Mouse (Mus musculus) ovary, postnatal 14 days (tissue): Measurements from ENCODE around the gene Klra9.
"Not testable (repeated sequence)": the region's sequence is repeated elsewhere in the genome, so short reads cannot be mapped to it uniquely, and the experiment has no call there.

ENCODE experiments used
- DNase-seq: peaks from one replicate; pipeline ENCODE4 v3.0.0; 2022; ENCODE audit warnings: low spot score

Klra9 gene

DNA sequence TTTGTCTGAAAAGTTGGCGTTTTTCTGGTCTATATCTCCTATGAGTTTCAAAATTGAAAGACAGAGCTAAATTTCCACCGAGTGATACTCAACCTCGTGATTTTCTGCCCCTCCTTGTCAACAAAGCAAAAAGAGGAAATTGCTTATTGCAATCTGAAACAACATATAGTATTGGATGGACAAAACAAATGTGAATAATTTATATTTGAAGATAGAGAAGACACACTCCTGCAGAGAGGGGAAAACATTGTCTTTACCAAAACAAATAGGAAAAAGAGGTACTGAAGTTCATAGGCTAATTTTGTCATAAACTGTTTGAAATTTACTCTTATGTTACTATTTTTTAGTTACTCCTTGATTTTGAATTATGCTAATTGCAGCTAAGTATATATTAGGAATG lies at the start of gene Klra9:
TSS of gene Klra9 (minus strand) at position 101 of the 400 bp plus-strand sequence.
- not testable (repeated sequence) for DNase-seq

DNA sequence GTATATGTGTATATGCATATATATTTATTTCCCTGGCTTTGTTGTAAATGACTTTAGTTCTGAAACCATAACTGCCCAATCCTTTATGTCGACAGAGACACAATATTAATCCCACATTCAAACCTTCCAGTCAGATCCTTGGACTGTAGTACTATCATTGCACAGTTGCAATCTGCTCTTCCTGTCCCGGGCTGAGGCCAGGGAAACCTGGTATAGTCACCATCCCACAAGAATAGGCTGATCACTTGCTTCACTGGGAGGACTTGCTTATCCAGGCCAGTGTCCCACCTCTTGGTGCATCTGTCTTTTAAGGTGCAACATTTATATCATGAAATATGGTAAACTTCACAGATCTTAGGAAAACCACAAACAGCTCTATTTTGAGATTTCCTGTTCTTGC lies 44.6 kb upstream of the Klra9 start:
- DNase-seq: no peak

DNA sequence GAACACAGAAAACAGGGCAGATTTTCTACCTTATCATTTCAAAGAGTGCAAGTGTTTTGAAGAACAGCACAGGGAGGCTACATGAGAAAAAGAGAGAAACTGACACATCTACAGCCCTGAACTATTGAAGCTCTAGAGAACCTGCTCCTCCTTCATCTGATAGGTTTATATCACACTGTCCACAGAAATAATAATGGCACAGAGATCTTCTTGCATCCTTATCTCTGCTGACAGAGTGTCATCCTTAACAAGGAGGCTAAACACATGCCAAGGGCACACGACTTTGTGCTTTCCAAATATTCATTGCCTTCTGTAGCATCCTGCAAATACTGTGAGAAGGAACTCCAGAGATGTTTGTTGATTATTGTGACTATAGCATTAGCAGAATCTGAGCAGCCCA lies 43.7 kb upstream of the Klra9 start:
- no peak for DNase-seq

DNA sequence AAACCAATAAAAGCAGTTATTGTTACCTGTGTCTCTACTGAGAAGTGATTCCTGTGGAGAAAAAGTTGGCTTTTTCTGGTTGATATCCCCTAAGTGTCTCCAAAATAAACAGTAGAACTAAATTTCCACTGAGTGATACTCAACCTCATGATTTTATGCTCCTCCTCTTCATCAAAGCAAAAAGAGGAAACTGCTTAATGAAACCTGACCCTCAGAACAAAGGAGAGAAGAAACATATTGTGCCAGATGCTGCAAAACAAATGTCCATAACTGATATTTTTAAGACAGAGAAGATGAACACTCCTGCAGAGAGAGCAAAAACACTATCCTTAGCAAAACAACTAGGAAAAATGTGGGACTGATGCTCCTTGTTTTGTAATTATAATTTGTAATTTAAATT lies 40.3 kb upstream of the Klra9 start, which contains the start of gene Klra7:
TSS of gene Klra7 (minus strand) at position 101 of the 400 bp plus-strand sequence.
- no peak for DNase-seq

GRCm38 (mm10) chr6:130197453-130197852 lies 4.5 kb upstream of the Klra9 start:
- DNase-seq: not testable (repeated sequence)

- DNase-seq: not testable (repeated sequence)
Observed at GRCm38 (mm10) chr6:130129798-130130197, 63.1 kb downstream of the Klra9 start, which contains the start of gene Klra8. TSS of gene Klra8 (minus strand) at chr6:130129898.
